Mouse (Mus musculus) ovary, postnatal 36 days (tissue): ENCODE data around the gene Col5a2.
"Not testable (repeated sequence)": the region's sequence is repeated elsewhere in the genome, so short reads cannot be mapped to it uniquely, and the experiment has no call there.

Experiments used
- DNase-seq: peaks from one replicate; pipeline ENCODE4 v3.0.0; 2022; ENCODE audit warnings: low spot score, mixed read lengths

Gene Col5a2

DNA sequence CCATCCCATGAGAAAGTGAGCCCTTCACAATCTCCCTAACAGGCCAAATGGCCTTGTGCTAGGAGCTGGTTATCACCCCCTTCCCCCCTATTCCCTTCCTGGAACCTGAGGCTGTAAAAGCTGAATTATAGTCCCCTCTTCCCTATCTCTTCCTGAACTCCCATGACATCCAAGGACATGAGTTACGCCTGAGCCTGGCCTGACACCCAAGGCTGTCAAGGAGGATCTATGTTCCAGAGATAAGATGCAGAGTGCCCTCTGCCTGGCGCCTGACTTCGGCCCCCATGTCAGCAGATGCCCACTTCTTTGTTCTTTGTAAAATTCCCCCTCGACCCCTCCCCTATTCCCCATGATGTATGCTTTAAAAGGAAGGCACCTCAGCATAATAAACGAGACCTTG, 73.9 kb downstream of the Col5a2 start:
- not testable (repeated sequence) for DNase-seq

- DNase-seq, result no peak
Observed at GRCm38 (mm10) chr1:45423915-45424314, 79.2 kb downstream of the Col5a2 start.

DNA sequence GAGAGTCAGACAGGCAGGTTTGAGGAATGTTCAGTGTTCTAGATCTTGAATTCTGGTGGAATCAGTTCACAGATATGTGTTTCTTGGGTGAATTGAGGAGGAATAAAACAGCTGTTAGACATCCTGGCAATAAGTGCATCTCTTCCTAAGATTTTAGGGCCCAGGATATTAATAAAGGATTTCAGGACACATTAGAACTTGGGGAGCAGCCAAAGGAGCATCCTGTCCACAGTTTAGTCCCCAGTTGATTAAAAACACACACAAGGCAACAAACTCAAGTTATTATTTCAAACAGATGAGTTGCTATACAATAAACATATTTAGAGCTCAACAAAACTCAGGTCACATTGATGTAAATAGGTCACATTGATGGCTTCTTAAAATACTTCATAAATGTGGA, 82.5 kb downstream of the Col5a2 start:
- DNase-seq, result no peak

DNA sequence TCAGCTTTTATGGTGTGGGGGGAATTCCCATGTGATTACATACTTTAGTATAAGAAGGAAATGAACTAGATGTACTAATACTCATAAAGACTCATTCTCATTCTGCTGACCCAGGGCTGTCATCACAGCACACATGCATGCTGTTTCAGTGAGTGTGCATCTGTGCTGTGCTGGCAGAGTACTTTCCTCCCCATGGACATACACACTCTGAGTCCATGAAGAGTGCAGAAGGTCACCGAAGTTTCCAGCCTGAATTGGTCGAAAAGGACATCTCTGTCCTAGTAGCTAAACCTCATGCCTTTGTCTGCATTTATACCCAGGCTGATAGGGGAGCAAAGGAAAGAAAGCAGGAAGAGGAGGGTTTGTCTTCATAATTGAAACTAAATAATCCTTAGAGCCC, 83.2 kb downstream of the Col5a2 start:
- no peak for DNase-seq

DNA sequence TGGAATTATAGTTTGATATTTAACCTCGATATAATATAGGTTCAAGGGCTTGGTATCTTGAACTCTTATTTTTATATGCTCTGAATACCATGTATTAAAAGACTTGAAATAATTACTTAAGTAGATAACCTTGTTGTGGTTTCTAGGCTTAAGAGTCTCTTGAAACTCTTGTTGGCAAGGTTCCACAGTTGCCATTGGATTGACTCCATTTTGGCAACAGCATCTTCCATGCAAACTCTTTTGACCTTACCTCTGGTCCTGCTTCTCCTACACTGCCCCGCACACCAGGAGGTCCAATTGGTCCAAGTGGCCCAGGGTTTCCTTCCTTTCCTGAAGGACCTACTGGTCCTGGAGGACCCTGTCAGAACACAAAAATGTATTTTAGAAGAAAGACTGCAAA, 121.2 kb downstream of the Col5a2 start:
- DNase-seq, result no peak

- no peak for DNase-seq
Observed at GRCm38 (mm10) chr1:45379992-45380690, 122.9 kb downstream of the Col5a2 start.

- no peak for DNase-seq
Observed at GRCm38 (mm10) chr1:45365427-45365826, 137.7 kb downstream of the Col5a2 start.

- DNase-seq, result no peak
Observed at GRCm38 (mm10) chr1:45363274-45363673, 139.8 kb downstream of the Col5a2 start.

- DNase-seq, result no peak
Observed at GRCm38 (mm10) chr1:45359673-45360072, 143.4 kb downstream of the Col5a2 start.

GRCm38 (mm10) chr1:45359147-45359546, 143.9 kb downstream of the Col5a2 start:
- no peak for DNase-seq

DNA sequence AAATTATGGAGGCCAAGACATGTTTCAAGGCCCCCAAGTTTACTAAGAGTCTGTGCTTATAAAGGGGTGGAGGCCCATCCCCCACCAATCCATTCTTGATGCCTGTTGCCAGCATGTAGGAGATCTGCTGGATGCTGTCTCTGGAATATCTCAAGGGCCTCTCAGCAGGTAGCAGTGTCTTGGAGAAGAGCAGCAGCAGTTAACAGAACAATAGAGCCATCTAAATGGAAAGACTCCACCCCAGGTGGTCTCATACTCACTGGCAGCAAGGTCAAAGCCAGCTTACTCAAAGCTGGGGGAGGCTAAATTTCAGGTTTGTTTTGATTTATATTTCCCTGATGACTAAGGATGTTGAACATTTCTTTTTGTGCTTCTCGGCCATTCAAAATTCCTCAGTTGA, 145.1 kb downstream of the Col5a2 start:
- DNase-seq, result no peak

DNA sequence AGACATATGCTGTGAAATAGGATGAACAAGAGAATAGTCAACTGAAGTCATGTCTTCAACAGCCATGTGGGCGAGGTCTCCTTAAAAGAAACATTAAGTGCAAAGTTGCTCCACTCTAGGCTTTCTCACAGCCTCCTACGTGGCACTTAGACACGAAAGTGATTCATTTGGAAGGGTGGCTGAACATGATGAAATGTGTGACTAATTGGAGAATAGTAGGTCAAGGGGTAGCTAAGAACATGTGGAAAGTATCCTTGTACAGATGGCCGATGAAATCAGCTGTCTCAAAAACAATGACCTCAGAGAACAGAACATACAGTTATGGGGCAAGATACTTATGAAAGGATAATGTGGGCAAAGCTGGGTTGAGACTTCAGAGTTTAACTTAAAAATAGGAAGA, 147.1 kb downstream of the Col5a2 start:
- DNase-seq, result no peak

DNA sequence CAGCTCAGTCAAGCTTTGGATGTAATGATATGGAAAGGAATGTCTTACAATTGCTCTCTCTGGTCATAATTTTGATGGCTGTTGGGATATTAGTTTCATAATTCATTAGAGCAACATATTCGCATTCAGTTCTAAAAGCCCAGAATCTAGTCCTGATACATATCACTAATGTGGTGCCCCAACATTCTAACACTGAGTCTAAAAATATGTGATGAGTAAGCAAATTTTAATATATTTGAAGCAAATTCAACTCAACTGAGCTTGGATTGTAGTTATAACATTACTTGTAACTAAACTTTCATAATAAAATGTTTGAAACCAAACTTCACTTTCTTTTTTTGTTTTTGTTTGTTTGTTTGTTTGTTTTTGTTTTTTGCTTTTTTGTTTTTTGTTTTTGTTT, 173.9 kb downstream of the Col5a2 start:
- DNase-seq, result no peak
